ENCODE assay signal across 8 mouse cellular contexts in genomic region chr6:134829786-134830700, GRCm38 (mm10). TPM values are rescaled to one million over a fixed set of nuclear protein-coding genes. Genes with fewer than 3 reads are reported as not detected.
A peak's percentile ranks its signal among the peaks of the same experiment; 100 is the strongest.
DNase-seq lines count a peak whose midpoint lies in the region; ATAC-seq and TF ChIP-seq lines count a peak whose summit lies in the region.

Gene Crebl2 (plus strand): TSS chr6:134830154.

- TF ChIP-seq CTCF in E14TG2a.4 (conservative IDR thresholded peaks at IDR 0.05; ENCODE audit: low read length): no peak
- peak; percentile 31 for TF ChIP-seq CTCF in heart, postnatal 0 days (IDR thresholded peaks at IDR 0.05; ENCODE audit: low read depth)
- no peak for TF ChIP-seq CTCF in testis, adult 2 months (IDR thresholded peaks at IDR 0.05; ENCODE audit: control insufficient read depth, insufficient read depth, insufficient replicate concordance, low read depth, low read length)

- no peaks in the 10 kb centered on the region for H3K27me3 ChIP-seq in E14TG2a.4 (ENCODE audit: insufficient read depth, low read length)
- H3K27me3 ChIP-seq in forebrain, embryonic 12.5 days: 0 out of 2 replicates have a peak, but pooled peaks cover 1% of the 10 kb centered on the region
- no peaks in the 10 kb centered on the region for H3K27me3 ChIP-seq in heart, postnatal 0 days (ENCODE audit: control insufficient read depth, insufficient read depth, low read length)
- no peaks in the 10 kb centered on the region for H3K27me3 ChIP-seq in liver, embryonic 16.5 days (ENCODE audit: control insufficient read depth, insufficient read depth, low read depth, low read length)
- H3K27me3 ChIP-seq in neural tube, embryonic 13.5 days: no peaks in the 10 kb centered on the region
- no peaks in the 10 kb centered on the region for H3K27me3 ChIP-seq in testis, adult 2 months (ENCODE audit: control insufficient read depth, insufficient read depth, low read length)

- TF ChIP-seq POLR2A in testis, adult 2 months (IDR thresholded peaks at IDR 0.05; ENCODE audit: control insufficient read depth, low read depth, low read length): peak; percentile 53

- H3K4me2 ChIP-seq in forebrain, embryonic 12.5 days: peak within 1 kb of the TSS; percentile 79
- peak within 1 kb of the TSS; percentile 73 for H3K4me2 ChIP-seq in heart, postnatal 0 days (ENCODE audit: low read depth, low read length)
- peak within 1 kb of the TSS; percentile 82 for H3K4me2 ChIP-seq in liver, embryonic 16.5 days (ENCODE audit: low read depth, low read length)
- H3K4me2 ChIP-seq in neural tube, embryonic 13.5 days: peak within 1 kb of the TSS; percentile 83

- H3K4me3 ChIP-seq in E14TG2a.4 (replicated peaks; ENCODE audit: low read length): peak within 1 kb of the TSS; percentile 89
- H3K4me3 ChIP-seq in forebrain, embryonic 12.5 days (replicated peaks): peak within 1 kb of the TSS; percentile 79
- H3K4me3 ChIP-seq in heart, postnatal 0 days (ENCODE audit: low read depth, low read length): peak within 1 kb of the TSS; percentile 68
- H3K4me3 ChIP-seq in liver, embryonic 16.5 days (ENCODE audit: low read depth, low read length): peak within 1 kb of the TSS; percentile 78
- H3K4me3 ChIP-seq in neural tube, embryonic 13.5 days: peak within 1 kb of the TSS; percentile 75
- H3K4me3 ChIP-seq in testis, adult 2 months (ENCODE audit: control insufficient read depth, low read depth, low read length): peak within 1 kb of the TSS; percentile 95

- H3K9ac ChIP-seq in forebrain, embryonic 12.5 days: peak within 1 kb of the TSS; percentile 69
- H3K9ac ChIP-seq in heart, postnatal 0 days (replicated peaks; ENCODE audit: low read depth, low read length): peak within 1 kb of the TSS; percentile 81
- peak within 1 kb of the TSS; percentile 88 for H3K9ac ChIP-seq in liver, embryonic 16.5 days (ENCODE audit: low read depth, low read length)
- peak within 1 kb of the TSS; percentile 82 for H3K9ac ChIP-seq in neural tube, embryonic 13.5 days

- under 1% methylated on average over 55 of the region's 58 CpGs for WGBS in forebrain, embryonic 12.5 days
- under 1% methylated on average over 49 of the region's 58 CpGs for WGBS in heart, postnatal 0 days
- under 1% methylated on average over 56 of the region's 58 CpGs for WGBS in liver, embryonic 16.5 days (ENCODE audit: insufficient replicate concordance)
- under 1% methylated on average over 57 of the region's 58 CpGs for WGBS in neural tube, embryonic 13.5 days

- DNase-seq in c-Kit-positive CD71-positive TER-119-positive erythroid progenitor cells, embryonic 14.5 days (ENCODE audit: low spot score): peak; percentile 97
- peak; percentile 98 for DNase-seq in heart, postnatal 0 days (ENCODE audit: low spot score)
- DNase-seq in kidney, postnatal 4 days: peak; percentile 100

- peak; percentile 98 for ATAC-seq in forebrain, embryonic 12.5 days (ENCODE audit: low FRiP score)
- peak; percentile 97 for ATAC-seq in heart, postnatal 0 days (ENCODE audit: insufficient read depth, low read depth)
- peak; percentile 93 for ATAC-seq in liver, embryonic 16.5 days (ENCODE audit: low read depth)
- ATAC-seq in neural tube, embryonic 13.5 days (ENCODE audit: low read depth): peak; percentile 97

- peak; percentile 96 for TF ChIP-seq EP300 in heart, postnatal 0 days (IDR thresholded peaks at IDR 0.05; ENCODE audit: low read depth)

- H3K9me3 ChIP-seq in E14TG2a.4 (ENCODE audit: low read length): no peaks in the 10 kb centered on the region
- no peaks in the 10 kb centered on the region for H3K9me3 ChIP-seq in forebrain, embryonic 12.5 days
- no peaks in the 10 kb centered on the region for H3K9me3 ChIP-seq in heart, postnatal 0 days (replicated peaks; ENCODE audit: control insufficient read depth, low read length)
- no peaks in the 10 kb centered on the region for H3K9me3 ChIP-seq in liver, embryonic 16.5 days (replicated peaks; ENCODE audit: control insufficient read depth, low read length)
- no peaks in the 10 kb centered on the region for H3K9me3 ChIP-seq in neural tube, embryonic 13.5 days

- peak within 1 kb of the TSS; percentile 81 for H3K27ac ChIP-seq in forebrain, embryonic 12.5 days
- H3K27ac ChIP-seq in heart, postnatal 0 days (ENCODE audit: low read depth): peak within 1 kb of the TSS; percentile 96
- peak within 1 kb of the TSS; percentile 98 for H3K27ac ChIP-seq in liver, embryonic 16.5 days (ENCODE audit: low read length)
- peak within 1 kb of the TSS; percentile 91 for H3K27ac ChIP-seq in neural tube, embryonic 13.5 days (replicated peaks)
- peak within 1 kb of the TSS; percentile 95 for H3K27ac ChIP-seq in testis, adult 2 months (ENCODE audit: control insufficient read depth, insufficient read depth, low read depth, low read length)

- H3K36me3 ChIP-seq in E14TG2a.4 (ENCODE audit: insufficient read depth, low read length): no peaks in the 10 kb centered on the region
- no peaks in the 10 kb centered on the region for H3K36me3 ChIP-seq in forebrain, embryonic 12.5 days (replicated peaks)
- no peaks in the 10 kb centered on the region for H3K36me3 ChIP-seq in heart, postnatal 0 days (replicated peaks; ENCODE audit: control insufficient read depth, insufficient read depth, low read length)
- H3K36me3 ChIP-seq in liver, embryonic 16.5 days (ENCODE audit: control insufficient read depth, insufficient read depth): no peaks in the 10 kb centered on the region
- no peaks in the 10 kb centered on the region for H3K36me3 ChIP-seq in neural tube, embryonic 13.5 days
- no peaks in the 10 kb centered on the region for H3K36me3 ChIP-seq in testis, adult 2 months (ENCODE audit: control insufficient read depth, insufficient read depth, low read length)

- H3K4me1 ChIP-seq in E14TG2a.4 (replicated peaks; ENCODE audit: low read depth, low read length): peaks cover 43% of the 10 kb centered on the region
- peaks cover 10% of the 10 kb centered on the region for H3K4me1 ChIP-seq in forebrain, embryonic 12.5 days
- H3K4me1 ChIP-seq in heart, postnatal 0 days (ENCODE audit: control insufficient read depth, insufficient read depth): no peaks in the 10 kb centered on the region
- peaks cover 40% of the 10 kb centered on the region for H3K4me1 ChIP-seq in liver, embryonic 16.5 days (ENCODE audit: control insufficient read depth, low read depth, low read length)
- peaks cover 15% of the 10 kb centered on the region for H3K4me1 ChIP-seq in neural tube, embryonic 13.5 days (replicated peaks)
- peaks cover 4% of the 10 kb centered on the region for H3K4me1 ChIP-seq in testis, adult 2 months (ENCODE audit: control insufficient read depth, insufficient read depth, low read length)

RNA-seq across cellular contexts. Expression of gene Crebl2, which starts in this region (rescaled TPM):
- polyA plus RNA-seq in forebrain, embryonic 12.5 days (2016; fragmentation: Nextera tagmentation; extraction: Ambion mirVana): 1.7 and 1.8 TPM in 2 replicates
- total RNA-seq in heart, postnatal 0 days (2014; rRNA removed; ENCODE audit: low replicate concordance): 0.85 and 14.5 TPM in 2 replicates
- 2.0 and 2.4 TPM in 2 replicates for polyA plus RNA-seq in heart, postnatal 0 days (2015; fragmentation: Nextera tagmentation; extraction: Ambion mirVana)
- 3.1 and 3.3 TPM in 2 replicates for polyA plus RNA-seq in liver, embryonic 16.5 days (2015; fragmentation: Nextera tagmentation; extraction: Ambion mirVana)
- 3.5 and 4.1 TPM in 2 replicates for polyA plus RNA-seq in neural tube, embryonic 13.5 days (2015; fragmentation: Nextera tagmentation; extraction: Ambion mirVana)
- 7.7 and 11.2 TPM in 2 replicates for polyA plus RNA-seq in testis, adult 2 months (2012; rRNA removed)

Comparison
In these comparisons a context has a peak if more than half of its experiments do, and no peak if none do; other contexts are left out.
1. Peak in every context shown above with its lines: DNase-seq, ATAC-seq, H3K4me3 ChIP-seq and H3K27ac ChIP-seq.